Mouse (Mus musculus): ENCODE measurements at regions not wholly inside any gene's neighbourhood (a gene's known extent, or its start where the extent isn't known, plus 50 kb on each side); places are given as distances from the start of the nearest gene placed in this dataset.

- no peak for DNase-seq (ENCODE audit: low read depth in 2 of 2, low spot score in 2 of 2)
These were observed 118.3 kb downstream of the Dact1 start for GRCm38 (mm10) chr12:71427974-71428373.

GRCm38 (mm10) chr12:71429561-71430200 is 120.0 kb downstream of the Dact1 start:
- no peak for DNase-seq (ENCODE audit: low read depth in 2 of 2, low spot score in 2 of 2)

GRCm38 (mm10) chr12:71430331-71430730 is 120.6 kb downstream of the Dact1 start:
- no peak for DNase-seq (ENCODE audit: low read depth in 2 of 2, low spot score in 2 of 2)

GRCm38 (mm10) chr12:71431116-71431515 is 121.4 kb downstream of the Dact1 start:
- DNase-seq (ENCODE audit: low read depth in 2 of 2, low spot score in 2 of 2) = no peak

GRCm38 (mm10) chr12:71433549-71434200 is 124.0 kb downstream of the Dact1 start:
- no peak for DNase-seq (ENCODE audit: low read depth in 2 of 2, low spot score in 2 of 2)

- DNase-seq (ENCODE audit: low read depth in 2 of 2, low spot score in 2 of 2) = no peak
These were observed 128.6 kb downstream of the Dact1 start for GRCm38 (mm10) chr12:71438254-71438653.

- DNase-seq (ENCODE audit: low read depth in 2 of 2, low spot score in 2 of 2) = no peak
These were observed 131.2 kb downstream of the Dact1 start for GRCm38 (mm10) chr12:71440863-71441262.

- no peak for DNase-seq (ENCODE audit: low read depth in 2 of 2, low spot score in 2 of 2)
These were observed 131.6 kb downstream of the Dact1 start for GRCm38 (mm10) chr12:71441272-71441671.

- DNase-seq (ENCODE audit: low read depth in 2 of 2, low spot score in 2 of 2) = no peak
These were observed 136.7 kb downstream of the Dact1 start for GRCm38 (mm10) chr12:71446177-71446891.

- DNase-seq (ENCODE audit: low read depth in 2 of 2, low spot score in 2 of 2) = no peak
These were observed 137.2 kb downstream of the Dact1 start for GRCm38 (mm10) chr12:71446892-71447268.

- DNase-seq (ENCODE audit: low read depth in 2 of 2, low spot score in 2 of 2) = no peak
These were observed 139.3 kb downstream of the Dact1 start for GRCm38 (mm10) chr12:71449032-71449431.

GRCm38 (mm10) chr12:71450128-71450527 is 140.4 kb downstream of the Dact1 start:
- no peak for DNase-seq (ENCODE audit: low read depth in 2 of 2, low spot score in 2 of 2)

- DNase-seq (ENCODE audit: low read depth in 2 of 2, low spot score in 2 of 2) = no peak
These were observed 141.2 kb downstream of the Dact1 start for GRCm38 (mm10) chr12:71450680-71451463.

- DNase-seq (ENCODE audit: low read depth in 2 of 2, low spot score in 2 of 2) = no peak
These were observed 147.2 kb downstream of the Dact1 start for GRCm38 (mm10) chr12:71456900-71457299.

- DNase-seq (ENCODE audit: low read depth in 2 of 2, low spot score in 2 of 2) = no peak
These were observed 149.0 kb downstream of the Dact1 start for GRCm38 (mm10) chr12:71458559-71459176.

- DNase-seq (ENCODE audit: low read depth in 2 of 2, low spot score in 2 of 2) = no peak
These were observed 151.0 kb downstream of the Dact1 start for GRCm38 (mm10) chr12:71460643-71461042.

- DNase-seq (ENCODE audit: low read depth in 2 of 2, low spot score in 2 of 2) = no peak
These were observed 158.1 kb downstream of the Dact1 start for GRCm38 (mm10) chr12:71467820-71468219.

GRCm38 (mm10) chr12:71468324-71468723 is 158.6 kb downstream of the Dact1 start:
- DNase-seq (ENCODE audit: low read depth in 2 of 2, low spot score in 2 of 2) = no peak

- DNase-seq (ENCODE audit: low read depth in 2 of 2, low spot score in 2 of 2) = no peak
These were observed 161.5 kb downstream of the Dact1 start for GRCm38 (mm10) chr12:71470983-71471715.

- no peak for DNase-seq (ENCODE audit: low read depth in 2 of 2, low spot score in 2 of 2)
These were observed 162.0 kb downstream of the Dact1 start for GRCm38 (mm10) chr12:71471720-71472119.
